Mouse (Mus musculus) heart, embryonic 16.5 days (tissue): ENCODE results near the gene Il1rapl2. TPM values are rescaled to one million over a fixed set of nuclear protein-coding genes. Genes with fewer than 3 reads are reported as not detected.

Source experiments
- ATAC-seq: fragments of 200-750 bp; cut with Nextera tagmentation; replicated peaks from 2 replicates; pipeline ENCODE4 v1.8.0; 2017; ENCODE audit warnings: moderate number of reproducible peaks; ENCODE audit not compliant: insufficient read depth, low FRiP score; ENCODE audit errors: extremely low read depth
- H3K27ac ChIP-seq: fragments of 300-500 bp; sonication (generic); 2 replicates; pipeline ENCODE4 v1.5.1; 2014; ENCODE audit warnings: mild to moderate bottlenecking, low read length, control low read depth, moderate library complexity
- H3K27me3 ChIP-seq: fragments of 300-500 bp; sonication (generic); 2 replicates; pipeline ENCODE4 v1.6.1; 2014; ENCODE audit warnings: low read length, mixed read lengths; ENCODE audit not compliant: control insufficient read depth, insufficient read depth
- H3K36me3 ChIP-seq: fragments of 300-500 bp; sonication (generic); 2 replicates; pipeline ENCODE4 v1.6.1; 2014; ENCODE audit not compliant: control insufficient read depth, insufficient read depth
- H3K4me1 ChIP-seq: fragments of 300-500 bp; sonication (generic); 2 replicates; pipeline ENCODE4 v1.6.1; 2014; ENCODE audit warnings: low read length, mixed read lengths; ENCODE audit not compliant: control insufficient read depth, insufficient read depth
- H3K4me2 ChIP-seq: fragments of 300-500 bp; sonication (generic); 2 replicates; pipeline ENCODE4 v1.6.1; 2014; ENCODE audit warnings: low read depth, mild to moderate bottlenecking, control low read depth, low read length
- H3K4me3 ChIP-seq: fragments of 300-500 bp; sonication (generic); 2 replicates; pipeline ENCODE4 v1.5.1; 2014; ENCODE audit warnings: mild to moderate bottlenecking, control low read depth, low read length
- H3K9ac ChIP-seq: fragments of 300-500 bp; sonication (generic); 2 replicates; pipeline ENCODE4 v1.6.1; 2014; ENCODE audit warnings: low read length, control low read depth
- H3K9me3 ChIP-seq: fragments of 300-500 bp; sonication (generic); replicated peaks from 2 replicates; pipeline ENCODE4 v1.6.1; 2016; ENCODE audit warnings: low read length; ENCODE audit not compliant: control insufficient read depth
- WGBS: fragments of 180-500 bp; shearing (Covaris S2); extraction: QIAGEN DNeasy Blood & Tissue Kit; methylation state at CpG from one replicate; pipeline ENCODE4 v1.1.7; 2014; 5-methylcytosine and 5-hydroxymethylcytosine counted together
- polyA plus RNA-seq: library from polyadenylated mRNA; unstranded; fragments of >200 nt; fragmentation: Nextera tagmentation; extraction: Ambion mirVana; gene quantifications from 2 replicates; pipeline ENCODE4 v1.2.1, GENCODE M21; 2015

Il1rapl2 gene
- polyA plus RNA-seq, 1 experiment from 2014 or later = 0.13 TPM

- no peaks in the 10 kb centered on the region for H3K4me1 ChIP-seq
- no peaks in the 10 kb centered on the region for H3K27me3 ChIP-seq
- WGBS = 64% methylated on average over 6 of the region's 6 CpGs
- H3K4me2 ChIP-seq = no peak overlapping the region
- H3K4me3 ChIP-seq = no peak overlapping the region
- no peak for ATAC-seq
- no peaks in the 10 kb centered on the region for H3K36me3 ChIP-seq
- H3K9me3 ChIP-seq = no peaks in the 10 kb centered on the region
- H3K27ac ChIP-seq = no peak overlapping the region
- H3K9ac ChIP-seq = no peak overlapping the region
Measured at GRCm38 (mm10) chrX:137805484-137806200, 235.2 kb downstream of the Il1rapl2 start.

DNA sequence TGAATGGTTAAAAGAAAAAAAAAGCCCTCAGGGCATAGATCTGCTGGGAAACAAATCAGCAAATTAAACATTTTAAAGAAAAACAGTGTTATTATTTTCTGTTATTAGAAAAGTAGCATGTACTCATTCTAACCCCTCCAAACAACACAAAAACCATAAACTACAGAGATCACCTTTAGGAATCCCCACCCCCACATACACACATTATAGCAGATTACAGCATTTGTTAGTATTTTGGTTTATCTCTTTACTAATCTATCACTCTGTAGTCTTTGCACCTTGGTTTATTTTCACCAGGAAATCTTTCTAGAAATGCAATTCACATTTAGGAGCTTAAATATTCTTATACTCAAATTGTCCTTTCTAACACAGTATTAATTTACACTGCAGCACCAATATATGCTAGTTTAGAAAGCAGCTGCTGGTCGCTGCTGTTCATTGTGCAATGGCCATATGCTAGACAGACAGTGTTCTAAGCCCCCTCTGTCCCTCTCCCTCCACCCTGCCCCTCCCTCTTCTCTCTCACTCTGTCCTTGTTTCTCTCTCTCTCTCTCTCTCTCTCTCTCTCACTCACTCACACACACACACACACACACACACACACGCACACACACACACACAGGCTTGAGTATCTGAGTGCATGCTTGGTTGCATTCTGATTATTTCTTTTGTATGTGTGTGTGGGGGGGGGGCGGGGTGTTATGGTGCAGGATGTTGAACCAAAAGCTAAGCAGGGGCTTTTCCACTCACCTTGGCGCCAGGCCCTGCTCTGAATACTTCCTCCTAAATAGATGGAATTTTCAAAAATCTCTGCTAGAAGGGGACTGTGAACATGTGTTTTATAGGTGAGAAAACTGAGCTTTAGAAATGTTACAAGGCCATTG, 236.1 kb downstream of the Il1rapl2 start:
- no peaks in the 10 kb centered on the region for H3K9me3 ChIP-seq
- H3K36me3 ChIP-seq = no peaks in the 10 kb centered on the region
- 64% methylated on average over 4 of the region's 4 CpGs for WGBS
- H3K4me3 ChIP-seq = no peak overlapping the region
- ATAC-seq = no peak
- H3K4me1 ChIP-seq = no peaks in the 10 kb centered on the region
- no peaks in the 10 kb centered on the region for H3K27me3 ChIP-seq
- H3K4me2 ChIP-seq = no peak overlapping the region
- H3K27ac ChIP-seq = no peak overlapping the region
- no peak overlapping the region for H3K9ac ChIP-seq

DNA sequence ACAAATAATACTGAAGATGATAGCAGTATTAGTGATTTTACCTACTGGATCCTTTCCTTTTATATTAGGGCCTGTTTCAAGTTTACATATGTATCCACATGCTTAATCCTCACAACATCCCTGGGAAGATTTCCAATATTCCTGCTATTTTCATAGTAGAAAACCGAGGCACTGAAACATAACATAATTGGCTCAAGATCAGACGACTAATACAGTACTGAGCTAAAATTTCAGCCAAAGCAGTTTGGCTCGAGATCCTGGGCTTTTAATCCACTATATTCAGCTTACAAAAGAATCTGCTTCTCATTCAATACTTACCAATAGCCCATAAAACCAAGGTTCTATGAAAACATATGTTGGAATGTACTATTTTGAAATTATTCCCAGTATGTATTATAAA, 239.1 kb downstream of the Il1rapl2 start:
- Histone ChIP-seq H3K27me3 (no peaks in the 10 kb centered on the region), H3K4me2 (no peak overlapping the region), H3K9me3 (no peaks in the 10 kb centered on the region), H3K4me1 (no peaks in the 10 kb centered on the region), H3K27ac (no peak overlapping the region), H3K4me3 (no peak overlapping the region), H3K36me3 (no peaks in the 10 kb centered on the region), H3K9ac (no peak overlapping the region)
- ATAC-seq = no peak
- WGBS = 42% methylated on average over 3 of the region's 3 CpGs

GRCm38 (mm10) chrX:137812151-137812550, 241.7 kb downstream of the Il1rapl2 start:
- H3K9ac ChIP-seq = no peak overlapping the region
- H3K27me3 ChIP-seq = no peaks in the 10 kb centered on the region
- 26% methylated on average over 1 of the region's 1 CpGs for WGBS
- no peak for ATAC-seq
- no peak overlapping the region for H3K4me3 ChIP-seq
- H3K9me3 ChIP-seq = no peaks in the 10 kb centered on the region
- H3K4me1 ChIP-seq = no peaks in the 10 kb centered on the region
- H3K36me3 ChIP-seq = no peaks in the 10 kb centered on the region
- H3K27ac ChIP-seq = no peak overlapping the region
- no peak overlapping the region for H3K4me2 ChIP-seq

- H3K9ac ChIP-seq = no peak overlapping the region
- no peak overlapping the region for H3K4me2 ChIP-seq
- no peak for ATAC-seq
- no peaks in the 10 kb centered on the region for H3K36me3 ChIP-seq
- 57% methylated on average over 3 of the region's 3 CpGs for WGBS
- no peaks in the 10 kb centered on the region for H3K27me3 ChIP-seq
- H3K9me3 ChIP-seq = no peaks in the 10 kb centered on the region
- no peak overlapping the region for H3K27ac ChIP-seq
- H3K4me1 ChIP-seq = no peaks in the 10 kb centered on the region
- H3K4me3 ChIP-seq = no peak overlapping the region
Measured at GRCm38 (mm10) chrX:137848936-137849335, 278.5 kb downstream of the Il1rapl2 start.

- ATAC-seq = no peak
- no peaks in the 10 kb centered on the region for H3K4me1 ChIP-seq
- no peaks in the 10 kb centered on the region for H3K36me3 ChIP-seq
- H3K27me3 ChIP-seq = no peaks in the 10 kb centered on the region
- no peak overlapping the region for H3K9ac ChIP-seq
- no peak overlapping the region for H3K4me3 ChIP-seq
- H3K4me2 ChIP-seq = no peak overlapping the region
- no peaks in the 10 kb centered on the region for H3K9me3 ChIP-seq
- H3K27ac ChIP-seq = no peak overlapping the region
Measured at GRCm38 (mm10) chrX:137923490-137923889, 353.1 kb downstream of the Il1rapl2 start.

DNA sequence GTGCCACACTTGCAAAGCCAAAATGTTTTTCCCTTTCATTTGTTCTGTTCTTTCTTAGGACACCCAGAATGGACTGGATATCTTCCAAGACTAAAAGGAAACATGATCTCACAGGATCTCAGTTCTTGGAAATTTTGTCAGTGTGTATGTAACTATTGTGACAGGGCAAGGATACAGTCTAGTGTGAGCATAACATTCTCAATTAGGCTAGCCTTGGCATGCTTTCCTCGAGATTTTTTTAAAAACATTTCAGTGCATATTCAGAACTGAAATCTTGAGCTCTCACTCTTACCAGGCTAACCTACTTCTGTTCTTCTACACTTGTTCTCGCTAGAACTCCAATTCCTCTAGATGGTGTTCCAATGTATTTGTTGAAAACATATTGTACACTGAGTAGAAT, 356.4 kb downstream of the Il1rapl2 start:
- Histone ChIP-seq H3K4me2 (no peak overlapping the region), H3K27me3 (no peaks in the 10 kb centered on the region), H3K9ac (no peak overlapping the region), H3K27ac (no peak overlapping the region), H3K4me3 (no peak overlapping the region), H3K36me3 (no peaks in the 10 kb centered on the region), H3K9me3 (no peaks in the 10 kb centered on the region), H3K4me1 (no peaks in the 10 kb centered on the region)
- no peak for ATAC-seq
- 52% methylated on average over 2 of the region's 2 CpGs for WGBS

- Histone ChIP-seq H3K4me1 (no peaks in the 10 kb centered on the region), H3K9ac (no peak overlapping the region), H3K27ac (no peak overlapping the region), H3K4me2 (no peak overlapping the region), H3K4me3 (no peak overlapping the region), H3K27me3 (no peaks in the 10 kb centered on the region), H3K9me3 (no peaks in the 10 kb centered on the region), H3K36me3 (no peaks in the 10 kb centered on the region)
- no peak for ATAC-seq
- WGBS = 74% methylated on average over 1 of the region's 1 CpGs
Measured at GRCm38 (mm10) chrX:137947741-137948140, 377.3 kb downstream of the Il1rapl2 start.

DNA sequence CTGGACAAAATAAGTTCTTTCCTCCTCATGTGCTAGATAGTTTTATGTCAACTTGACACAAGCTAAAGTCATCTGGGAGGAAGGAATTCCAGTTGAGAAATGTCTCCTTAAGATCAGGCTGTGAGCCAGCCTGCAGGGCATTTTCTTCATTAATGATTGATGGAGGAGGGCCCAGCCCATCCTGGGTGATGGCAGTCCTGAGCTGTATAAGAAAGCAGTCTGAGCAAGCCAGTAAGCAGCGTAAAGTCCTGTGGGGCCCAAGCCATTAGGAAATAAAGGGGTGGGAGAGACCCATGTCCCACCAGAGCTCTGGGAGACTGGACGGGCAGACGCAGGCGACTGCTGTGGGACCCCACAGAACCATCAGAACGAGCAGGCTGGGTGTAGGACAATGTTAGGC, 400.9 kb downstream of the Il1rapl2 start:
- 70% methylated on average over 5 of the region's 5 CpGs for WGBS
- ATAC-seq = no peak

More for the DNA sequence above, 400.9 kb downstream of the Il1rapl2 start:
- H3K9ac ChIP-seq = no peak overlapping the region
- H3K4me2 ChIP-seq = no peak overlapping the region
- no peaks in the 10 kb centered on the region for H3K4me1 ChIP-seq
- H3K4me3 ChIP-seq = no peak overlapping the region
- H3K27ac ChIP-seq = no peak overlapping the region
- H3K27me3 ChIP-seq = no peaks in the 10 kb centered on the region
- no peaks in the 10 kb centered on the region for H3K9me3 ChIP-seq
- no peaks in the 10 kb centered on the region for H3K36me3 ChIP-seq
